Comparison of ENCODE assay signal across 8 mouse cellular contexts in genomic region chr1:23382806-23383653, GRCm38 (mm10). TPM values are rescaled to one million over a fixed set of nuclear protein-coding genes. Genes with fewer than 3 reads are reported as not detected.
A peak's percentile ranks its signal among the peaks of the same experiment; 100 is the strongest.
DNase-seq lines count a peak whose midpoint lies in the region; ATAC-seq and TF ChIP-seq lines count a peak whose summit lies in the region.

No protein-coding gene starts in this region.

- H3K9ac ChIP-seq in MEL (ENCODE audit: control insufficient read depth, low read depth, low read length, poor library complexity, severe bottlenecking), result peak overlapping the region; percentile 89
- peak overlapping the region; percentile 83 for H3K9ac ChIP-seq in forebrain, postnatal 0 days
- H3K9ac ChIP-seq in lung, embryonic 15.5 days, result peak overlapping the region; percentile 80

- H3K4me2 ChIP-seq in forebrain, postnatal 0 days (ENCODE audit: low read depth), result peak overlapping the region; percentile 89
- peak overlapping the region; percentile 95 for H3K4me2 ChIP-seq in lung, embryonic 15.5 days

- peak overlapping the region; percentile 59 for H3K27ac ChIP-seq in MEL (ENCODE audit: control insufficient read depth, low read depth, low read length)
- peak overlapping the region; percentile 75 for H3K27ac ChIP-seq in cerebellum, adult 2 months (ENCODE audit: insufficient read depth, low read length)
- peak overlapping the region; percentile 86 for H3K27ac ChIP-seq in forebrain, postnatal 0 days (ENCODE audit: low read depth, low read length)
- peak overlapping the region; percentile 83 for H3K27ac ChIP-seq in lung, embryonic 15.5 days

- TF ChIP-seq RAD21 in MEL (IDR thresholded peaks at IDR 0.05; ENCODE audit: low read depth, low read length), result no peak

- H3K27me3 ChIP-seq in MEL (ENCODE audit: control insufficient read depth in 1 of 2, insufficient read depth in 2 of 2, low read length in 2 of 2), result no peaks in the 10 kb centered on the region
- no peaks in the 10 kb centered on the region for H3K27me3 ChIP-seq in cerebellum, adult 2 months (ENCODE audit: control insufficient read depth, insufficient read depth, low read length)
- H3K27me3 ChIP-seq in forebrain, postnatal 0 days (ENCODE audit: insufficient read depth, low read length), result no peaks in the 10 kb centered on the region
- H3K27me3 ChIP-seq in lung, embryonic 15.5 days, result no peaks in the 10 kb centered on the region

- WGBS in cerebellum, adult 2 months, result under 1% methylated on average over 92 of the region's 93 CpGs
- under 1% methylated on average over 85 of the region's 93 CpGs for WGBS in forebrain, postnatal 0 days
- WGBS in lung, embryonic 15.5 days, result under 1% methylated on average over 74 of the region's 93 CpGs

- TF ChIP-seq EP300 in MEL (IDR thresholded peaks at IDR 0.05; ENCODE audit: low read depth in 1 of 2, low read length in 2 of 2), result peak; percentile 76 to 79

- H3K4me1 ChIP-seq in MEL (ENCODE audit: control insufficient read depth in 1 of 2, insufficient read depth in 2 of 2, low read length in 2 of 2), result peaks cover 10 to 12% of the 10 kb centered on the region in 2 experiments
- peaks cover 3% of the 10 kb centered on the region; the same call in 1 of the 2 replicates for H3K4me1 ChIP-seq in cerebellum, adult 2 months (ENCODE audit: control insufficient read depth, insufficient read depth, low read length)
- H3K4me1 ChIP-seq in forebrain, postnatal 0 days (ENCODE audit: insufficient read depth), result peaks cover 15% of the 10 kb centered on the region
- peaks cover 20% of the 10 kb centered on the region for H3K4me1 ChIP-seq in lung, embryonic 15.5 days

- ATAC-seq in forebrain, postnatal 0 days, result peak; percentile 93
- ATAC-seq in lung, embryonic 15.5 days (ENCODE audit: borderline replicate concordance, extremely low read depth, low FRiP score, low TSS enrichment), result peak; percentile 98

- TF ChIP-seq CTCF in MEL (IDR thresholded peaks at IDR 0.05 in 2 of 3, conservative IDR thresholded peaks at IDR 0.05 in 1 of 3; ENCODE audit: control insufficient read depth in 1 of 3, insufficient read depth in 1 of 3, low read depth in 2 of 3, low read length in 3 of 3, poor library complexity in 1 of 3, severe bottlenecking in 1 of 3), result no peak
- TF ChIP-seq CTCF in cerebellum, adult 2 months (IDR thresholded peaks at IDR 0.05; ENCODE audit: borderline replicate concordance, insufficient read depth, low read depth, low read length), result no peak
- TF ChIP-seq CTCF in forebrain, postnatal 0 days (IDR thresholded peaks at IDR 0.05; ENCODE audit: low read depth), result no peak

- H3K36me3 ChIP-seq in MEL (ENCODE audit: control insufficient read depth in 1 of 2, insufficient read depth in 2 of 2, low read length in 2 of 2), result peaks cover 0 to 14% of the 10 kb centered on the region in 2 experiments; a peak in 2 of 4 replicates
- no peaks in the 10 kb centered on the region for H3K36me3 ChIP-seq in forebrain, postnatal 0 days (ENCODE audit: insufficient read depth)
- H3K36me3 ChIP-seq in lung, embryonic 15.5 days, result no peaks in the 10 kb centered on the region

- no peaks in the 10 kb centered on the region for H3K9me3 ChIP-seq in MEL (replicated peaks; ENCODE audit: insufficient read depth, low read length)
- H3K9me3 ChIP-seq in forebrain, postnatal 0 days (ENCODE audit: low read length), result no peaks in the 10 kb centered on the region
- no peaks in the 10 kb centered on the region for H3K9me3 ChIP-seq in lung, embryonic 15.5 days

- DNase-seq in MEL (ENCODE audit: low read depth, low spot score), result peak; percentile 97
- peak; percentile 98 to 99 for DNase-seq in cerebellum, adult 2 months
- peak; percentile 78 for DNase-seq in forebrain, postnatal 0 days
- peak; percentile 98 for DNase-seq in heart, postnatal 4 days
- DNase-seq in layer of hippocampus, adult 8-10 months (ENCODE audit: low spot score in 2 of 2), result peak; percentile 90 to 94
- DNase-seq in ovary, adult 18-20 months (ENCODE audit: low spot score), result peak; percentile 99
- DNase-seq in thymus, postnatal 0 days (ENCODE audit: low spot score), result peak; percentile 50

- peak overlapping the region; percentile 73 to 99 for H3K4me3 ChIP-seq in MEL (ENCODE audit: control insufficient read depth in 1 of 2, insufficient read depth in 1 of 2, low read depth in 2 of 2, low read length in 2 of 2)
- peak overlapping the region; percentile 98 for H3K4me3 ChIP-seq in cerebellum, adult 2 months (replicated peaks; ENCODE audit: insufficient read depth, low read depth, low read length)
- peak overlapping the region; percentile 78 for H3K4me3 ChIP-seq in forebrain, postnatal 0 days (ENCODE audit: low read depth, low read length)
- peak overlapping the region; percentile 85 for H3K4me3 ChIP-seq in lung, embryonic 15.5 days

- peak in 1 of 2 experiments; percentile 73; a peak in 2 of 4 replicates for TF ChIP-seq POLR2A in MEL (IDR thresholded peaks at IDR 0.05; ENCODE audit: control insufficient read depth in 1 of 2, insufficient read depth in 1 of 2, low read depth in 1 of 2, low read length in 2 of 2, poor library complexity in 1 of 2)
- TF ChIP-seq POLR2A in cerebellum, adult 2 months (IDR thresholded peaks at IDR 0.05; ENCODE audit: borderline replicate concordance, insufficient read depth, low read length), result peak; percentile 41; the same call in 1 of the 2 replicates

- peaks cover 4% of the 10 kb centered on the region; the same call in 1 of the 2 replicates for H3K79me2 ChIP-seq in MEL (ENCODE audit: control insufficient read depth, insufficient read depth, low read length, poor library complexity)

TF ChIP-seq in MEL, 35 proteins besides CTCF, POLR2A, EP300 and RAD21 (continues in another document):
- TF ChIP-seq MAZ (IDR thresholded peaks at IDR 0.05; ENCODE audit: low read depth, low read length), result no peak
- peak; percentile 68 for TF ChIP-seq GATA1 (IDR thresholded peaks at IDR 0.05; ENCODE audit: low read depth, low read length)
- no peak for TF ChIP-seq ZMIZ1 (IDR thresholded peaks at IDR 0.05; ENCODE audit: low read depth, low read length)
- TF ChIP-seq CHD2 (IDR thresholded peaks at IDR 0.05; ENCODE audit: low read length), result peak; percentile 36; the same call in 1 of the 2 replicates
- peak; percentile 80 for TF ChIP-seq RCOR1 (IDR thresholded peaks at IDR 0.05; ENCODE audit: low read depth, low read length)
- 0 out of 2 replicates have a peak, but pooled peaks have one; percentile 6 for TF ChIP-seq ZC3H11A (IDR thresholded peaks at IDR 0.05; ENCODE audit: low read depth, low read length)
- TF ChIP-seq GABPA (IDR thresholded peaks at IDR 0.05; ENCODE audit: low read depth, low read length), result no peak
- TF ChIP-seq MXI1 (IDR thresholded peaks at IDR 0.05; ENCODE audit: low read depth, low read length), result peak; percentile 17; the same call in 1 of the 2 replicates
- TF ChIP-seq MYC (IDR thresholded peaks at IDR 0.05; ENCODE audit: low read depth, low read length), result no peak
- no peak for TF ChIP-seq ZKSCAN1 (IDR thresholded peaks at IDR 0.05; ENCODE audit: low read depth, low read length)
- no peak for TF ChIP-seq POLR2AphosphoS5 (IDR thresholded peaks at IDR 0.05; ENCODE audit: borderline replicate concordance, low read depth, low read length)
- no peak for TF ChIP-seq MYB (IDR thresholded peaks at IDR 0.05; ENCODE audit: low read depth, low read length)
- TF ChIP-seq HCFC1 (IDR thresholded peaks at IDR 0.05; ENCODE audit: low read depth, low read length), result 0 out of 2 replicates have a peak, but pooled peaks have one; percentile 17
- TF ChIP-seq ETS1 (IDR thresholded peaks at IDR 0.05; ENCODE audit: low read depth, low read length), result peak; percentile 67
- TF ChIP-seq MAFK (IDR thresholded peaks at IDR 0.05; ENCODE audit: borderline replicate concordance, low read depth, low read length), result no peak
- TF ChIP-seq JUND (IDR thresholded peaks at IDR 0.05; ENCODE audit: low read depth, low read length), result no peak
- 0 out of 2 replicates have a peak, but pooled peaks have one; percentile 50 for TF ChIP-seq UBTF (IDR thresholded peaks at IDR 0.05; ENCODE audit: borderline replicate concordance, insufficient read depth, low read depth, low read length)
- TF ChIP-seq POLR2AphosphoS2 (IDR thresholded peaks at IDR 0.05; ENCODE audit: low read length), result no peak
- TF ChIP-seq NRF1 (IDR thresholded peaks at IDR 0.05; ENCODE audit: insufficient read depth, low read depth, low read length, poor library complexity, severe bottlenecking), result no peak
- TF ChIP-seq ELF1 (IDR thresholded peaks at IDR 0.05; ENCODE audit: low read depth, low read length), result no peak
- TF ChIP-seq TAL1 (IDR thresholded peaks at IDR 0.05; ENCODE audit: low read length), result peak; percentile 63
- TF ChIP-seq TCF12 (IDR thresholded peaks at IDR 0.05; ENCODE audit: low read depth, low read length), result peak; percentile 74
- no peak for TF ChIP-seq E2F4 (IDR thresholded peaks at IDR 0.05; ENCODE audit: borderline replicate concordance, low read depth, low read length)
- TF ChIP-seq USF2 (IDR thresholded peaks at IDR 0.05; ENCODE audit: borderline replicate concordance in 1 of 2, insufficient read depth in 1 of 2, low read depth in 1 of 2, low read length in 2 of 2), result no peak
- TF ChIP-seq BHLHE40 (IDR thresholded peaks at IDR 0.05; ENCODE audit: borderline replicate concordance, low read depth, low read length), result no peak
- TF ChIP-seq NELFE (IDR thresholded peaks at IDR 0.05; ENCODE audit: low read depth, low read length), result peak; percentile 35; the same call in 1 of the 2 replicates
- TF ChIP-seq KAT2A (conservative IDR thresholded peaks at IDR 0.05; ENCODE audit: low read depth, low read length), result no peak
- 0 out of 2 replicates have a peak, but pooled peaks have one; percentile 24 for TF ChIP-seq MAX (IDR thresholded peaks at IDR 0.05; ENCODE audit: low read length)
- peak; percentile 72 for TF ChIP-seq USF1 (IDR thresholded peaks at IDR 0.05; ENCODE audit: low read depth, low read length)
- TF ChIP-seq SIN3A (IDR thresholded peaks at IDR 0.05; ENCODE audit: low read length), result peak; percentile 43; the same call in 1 of the 2 replicates

RNA-seq across cellular contexts. Expression of gene Ogfrl1, which starts 14.5 kb away (rescaled TPM):
- 4.3 and 6.6 TPM in 2 replicates for total RNA-seq in MEL (2012; rRNA removed)
- 1 to 10 TPM in 1 of 2 experiments, not detected in 1; 9.0 TPM for polyA plus RNA-seq in MEL (2012; ENCODE audit: insufficient read depth in 1 of 2, insufficient read length in 2 of 2, low read depth in 1 of 2, low replicate concordance in 2 of 2, missing spikeins in 1 of 2)
- polyA plus RNA-seq in cerebellum, adult 2 months (2012; rRNA removed), result 71.0 and 76.7 TPM in 2 replicates
- 26.6 and 27.5 TPM in 2 replicates for total RNA-seq in forebrain, postnatal 0 days (2014; rRNA removed)
- polyA plus RNA-seq in forebrain, postnatal 0 days (2015; fragmentation: Nextera tagmentation; extraction: Ambion mirVana), result 18.2 and 19.6 TPM in 2 replicates
- 10 to 100 TPM; 13.6 to 14.1 TPM for total RNA-seq in heart, postnatal 4 days (2021)
- total RNA-seq in layer of hippocampus, adult 8-10 months (2022), result 100 to 1,000 TPM; 111 to 145 (median 126) TPM
- polyA plus RNA-seq in lung, embryonic 15.5 days (2015; fragmentation: Nextera tagmentation; extraction: Ambion mirVana), result 11.8 and 14.4 TPM in 2 replicates
- 10.4 and 11.8 TPM in 2 replicates for polyA plus RNA-seq in thymus, postnatal 0 days (2015; fragmentation: Nextera tagmentation; extraction: Ambion mirVana)

Comparison
In these comparisons a context has a peak if more than half of its experiments do, and no peak if none do; other contexts are left out.
1. Peak in every context shown above with its lines: DNase-seq, ATAC-seq, H3K4me3 ChIP-seq and H3K27ac ChIP-seq.